ENCODE assay signal across 8 mouse cellular contexts in genomic region chr2:131820088-131820675, GRCm38 (mm10). TPM values are rescaled to one million over a fixed set of nuclear protein-coding genes. Genes with fewer than 3 reads are reported as not detected.
DNase-seq lines count a peak whose midpoint lies in the region; ATAC-seq lines count a peak whose summit lies in the region.

No protein-coding gene starts in this region.

- peak overlapping the region; percentile 46 for H3K4me2 ChIP-seq in embryonic facial prominence, embryonic 14.5 days (ENCODE audit: low read depth, low read length)
- H3K4me2 ChIP-seq in heart, embryonic 11.5 days = peak overlapping the region; percentile 63
- H3K4me2 ChIP-seq in kidney, embryonic 15.5 days = peak overlapping the region; percentile 51

- 22% methylated on average over 14 of the region's 14 CpGs for WGBS in embryonic facial prominence, embryonic 14.5 days
- 21% methylated on average over 14 of the region's 14 CpGs for WGBS in heart, embryonic 11.5 days (ENCODE audit: insufficient replicate concordance)
- WGBS in kidney, embryonic 15.5 days = 22% methylated on average over 14 of the region's 14 CpGs

- no peaks in the 10 kb centered on the region for H3K36me3 ChIP-seq in embryonic facial prominence, embryonic 14.5 days (ENCODE audit: control insufficient read depth, insufficient read depth, low read length)
- no peaks in the 10 kb centered on the region for H3K36me3 ChIP-seq in heart, embryonic 11.5 days (ENCODE audit: control insufficient read depth, insufficient read depth, low read length)
- H3K36me3 ChIP-seq in kidney, embryonic 15.5 days = no peaks in the 10 kb centered on the region

- peak; percentile 94 for DNase-seq in 3T3-L1 (ENCODE audit: low read depth, low spot score)
- DNase-seq in adrenal gland, postnatal 4 days (ENCODE audit: low spot score in 2 of 2) = peak; percentile 52 to 74
- DNase-seq in embryonic facial prominence, embryonic 14.5 days (ENCODE audit: low spot score) = peak; percentile 82
- peak; percentile 88 for DNase-seq in liver
- peak; percentile 86 to 95 for DNase-seq in spleen, postnatal 4 days (ENCODE audit: low spot score in 2 of 2)

- H3K4me3 ChIP-seq in embryonic facial prominence, embryonic 14.5 days (ENCODE audit: low read depth, low read length) = peak overlapping the region; percentile 10
- H3K4me3 ChIP-seq in heart, embryonic 11.5 days (ENCODE audit: low read depth, low read length) = 0 out of 2 replicates have a peak overlapping the region, but pooled peaks have one; percentile 0
- peak overlapping the region; percentile 20; the same call in 1 of the 2 replicates for H3K4me3 ChIP-seq in kidney, embryonic 15.5 days (replicated peaks)

- no peaks in the 10 kb centered on the region for H3K27me3 ChIP-seq in embryonic facial prominence, embryonic 14.5 days (replicated peaks; ENCODE audit: control insufficient read depth, insufficient read depth, low read length)
- H3K27me3 ChIP-seq in heart, embryonic 11.5 days (ENCODE audit: control insufficient read depth, insufficient read depth, low read length) = no peaks in the 10 kb centered on the region
- H3K27me3 ChIP-seq in kidney, embryonic 15.5 days = peaks cover 12% of the 10 kb centered on the region; the same call in 1 of the 2 replicates

- no peak overlapping the region for H3K9ac ChIP-seq in embryonic facial prominence, embryonic 14.5 days (ENCODE audit: low read depth, low read length)
- H3K9ac ChIP-seq in heart, embryonic 11.5 days (ENCODE audit: low read depth, low read length) = no peak overlapping the region
- no peak overlapping the region for H3K9ac ChIP-seq in kidney, embryonic 15.5 days

- H3K9me3 ChIP-seq in embryonic facial prominence, embryonic 14.5 days (ENCODE audit: control insufficient read depth, low read length) = no peaks in the 10 kb centered on the region
- no peaks in the 10 kb centered on the region for H3K9me3 ChIP-seq in heart, embryonic 11.5 days (replicated peaks; ENCODE audit: control insufficient read depth, low read length)
- H3K9me3 ChIP-seq in kidney, embryonic 15.5 days (replicated peaks) = no peaks in the 10 kb centered on the region

- H3K27ac ChIP-seq in embryonic facial prominence, embryonic 14.5 days (replicated peaks; ENCODE audit: low read depth, low read length) = no peak overlapping the region
- no peak overlapping the region for H3K27ac ChIP-seq in heart, embryonic 11.5 days (ENCODE audit: low read depth, low read length)
- no peak overlapping the region for H3K27ac ChIP-seq in kidney, embryonic 15.5 days

- H3K4me1 ChIP-seq in embryonic facial prominence, embryonic 14.5 days (ENCODE audit: control insufficient read depth, insufficient read depth, low read length) = no peaks in the 10 kb centered on the region
- peaks cover under 1% of the 10 kb centered on the region for H3K4me1 ChIP-seq in heart, embryonic 11.5 days (ENCODE audit: control insufficient read depth, insufficient read depth, low read length)
- peaks cover 6% of the 10 kb centered on the region; the same call in 1 of the 2 replicates for H3K4me1 ChIP-seq in kidney, embryonic 15.5 days

- 0 out of 2 replicates have a peak, but pooled peaks have one; percentile 41 for ATAC-seq in embryonic facial prominence, embryonic 14.5 days (ENCODE audit: low read depth)
- ATAC-seq in heart, embryonic 11.5 days (replicated peaks; ENCODE audit: insufficient number of reproducible peaks, low FRiP score, low TSS enrichment) = no peak
- no peak for ATAC-seq in kidney, embryonic 15.5 days (replicated peaks; ENCODE audit: low FRiP score)
- ATAC-seq in monocyte, adult 5-6 weeks (replicated peaks; ENCODE audit: insufficient number of reproducible peaks, low FRiP score, low TSS enrichment, poor library complexity, severe bottlenecking) = peak; percentile 69

RNA-seq across cellular contexts. Expression of gene Erv3, which starts 39.4 kb away (rescaled TPM):
- not detected for total RNA-seq in adrenal gland, postnatal 4 days (2021)
- not detected in 2 replicates for polyA plus RNA-seq in embryonic facial prominence, embryonic 14.5 days (2014; fragmentation: Nextera tagmentation; extraction: Ambion mirVana)
- not detected in 2 replicates for polyA plus RNA-seq in heart, embryonic 11.5 days (2014; fragmentation: Nextera tagmentation; extraction: Ambion mirVana)
- polyA plus RNA-seq in kidney, embryonic 15.5 days (2015; fragmentation: Nextera tagmentation; extraction: Ambion mirVana) = not detected in 2 replicates
- total RNA-seq in monocyte, adult 5-6 weeks (2017) = not detected in 3 replicates

Comparison
In these comparisons a context has a peak if more than half of its experiments do, and no peak if none do; other contexts are left out.
1. ATAC-seq: peak in embryonic facial prominence, embryonic 14.5 days (single experiment) and monocyte, adult 5-6 weeks (single experiment); none in heart, embryonic 11.5 days (single experiment) and kidney, embryonic 15.5 days (single experiment).
2. Peak in every context shown above with its lines, with median percentiles within 50 percentile points of each other: DNase-seq, H3K4me2 ChIP-seq and H3K4me3 ChIP-seq.